Mouse (Mus musculus) neural tube, embryonic 14.5 days (tissue): ENCODE data around the gene Cox4i2. TPM values are rescaled to one million over a fixed set of nuclear protein-coding genes. Genes with fewer than 3 reads are reported as not detected.

Experiments used
- ATAC-seq: fragments of 200-750 bp; cut with Nextera tagmentation; 2 replicates; pipeline ENCODE4 v1.8.0; 2017; ENCODE audit warnings: low read depth, mild to moderate bottlenecking, moderate TSS enrichment, moderate library complexity
- H3K27ac ChIP-seq: fragments of 300-500 bp; sonication (generic); 2 replicates; pipeline ENCODE4 v1.5.1; 2014; ENCODE audit warnings: low read depth, mild to moderate bottlenecking, control low read depth, low read length, moderate library complexity, mixed read lengths
- H3K27me3 ChIP-seq: fragments of 300-500 bp; sonication (generic); 2 replicates; pipeline ENCODE4 v1.6.1; 2014; ENCODE audit warnings: low read length; ENCODE audit not compliant: control insufficient read depth, insufficient read depth
- H3K36me3 ChIP-seq: fragments of 300-500 bp; sonication (generic); 2 replicates; pipeline ENCODE4 v1.6.1; 2014; ENCODE audit warnings: low read length, mixed read lengths; ENCODE audit not compliant: control insufficient read depth, insufficient read depth
- H3K4me1 ChIP-seq: fragments of 300-500 bp; sonication (generic); 2 replicates; pipeline ENCODE4 v1.6.1; 2014; ENCODE audit warnings: low read length; ENCODE audit not compliant: control insufficient read depth, insufficient read depth
- H3K4me2 ChIP-seq: fragments of 300-500 bp; sonication (generic); 2 replicates; pipeline ENCODE4 v1.6.1; 2014; ENCODE audit warnings: mild to moderate bottlenecking, low read depth, low read length, control low read depth
- H3K4me3 ChIP-seq: fragments of 300-500 bp; sonication (generic); 2 replicates; pipeline ENCODE4 v1.5.1; 2014; ENCODE audit warnings: low read depth, low read length, control low read depth, mixed read lengths
- H3K9ac ChIP-seq: fragments of 300-500 bp; sonication (generic); replicated peaks from 2 replicates; pipeline ENCODE4 v1.6.1; 2014; ENCODE audit warnings: low read depth, mild to moderate bottlenecking, control low read depth, low read length, mixed read lengths
- H3K9me3 ChIP-seq: fragments of 300-500 bp; sonication (generic); 2 replicates; pipeline ENCODE4 v1.6.1; 2016; ENCODE audit warnings: low read length; ENCODE audit not compliant: control insufficient read depth
- WGBS: fragments of 180-500 bp; shearing (Covaris S2); extraction: QIAGEN DNeasy Blood & Tissue Kit; methylation state at CpG from one replicate; pipeline ENCODE4 v1.1.7; 2014; 5-methylcytosine and 5-hydroxymethylcytosine counted together
- polyA plus RNA-seq: library from polyadenylated mRNA; unstranded; fragments of >200 nt; fragmentation: Nextera tagmentation; extraction: Ambion mirVana; gene quantifications from 2 replicates; pipeline ENCODE4 v1.2.1, GENCODE M21; 2014

Gene Cox4i2
- polyA plus RNA-seq, 1 experiment from 2014 or later: 4.5 TPM

DNA sequence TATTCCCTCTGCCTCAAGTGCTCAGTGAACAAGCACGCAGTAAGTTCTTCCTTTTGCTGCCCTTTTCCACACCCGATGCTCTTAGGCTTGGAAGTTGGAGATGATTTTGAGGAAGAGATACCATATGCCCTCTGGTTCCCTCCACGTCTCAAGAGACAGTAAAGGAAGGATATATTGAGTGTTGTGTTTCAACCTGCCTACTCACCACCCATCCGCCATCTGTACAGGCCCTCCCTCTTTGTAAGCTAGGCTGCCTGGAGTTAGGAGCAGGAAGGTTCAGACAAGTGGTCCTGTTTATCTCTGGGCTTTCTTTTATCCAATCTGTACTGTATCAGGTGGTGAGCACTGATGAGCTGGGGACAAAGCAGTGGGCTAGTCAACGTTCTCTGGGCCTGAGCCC, 39.4 kb downstream of the Cox4i2 start:
- no peaks in the 10 kb centered on the region for H3K27me3 ChIP-seq
- no peak overlapping the region for H3K27ac ChIP-seq
- no peaks in the 10 kb centered on the region for H3K9me3 ChIP-seq
- no peak overlapping the region for H3K4me3 ChIP-seq
- no peaks in the 10 kb centered on the region for H3K36me3 ChIP-seq
- H3K4me2 ChIP-seq: no peak overlapping the region
- H3K4me1 ChIP-seq: peaks cover 5% of the 10 kb centered on the region
- 87% methylated on average over 5 of the region's 5 CpGs for WGBS
- no peak for ATAC-seq
- H3K9ac ChIP-seq: no peak overlapping the region

DNA sequence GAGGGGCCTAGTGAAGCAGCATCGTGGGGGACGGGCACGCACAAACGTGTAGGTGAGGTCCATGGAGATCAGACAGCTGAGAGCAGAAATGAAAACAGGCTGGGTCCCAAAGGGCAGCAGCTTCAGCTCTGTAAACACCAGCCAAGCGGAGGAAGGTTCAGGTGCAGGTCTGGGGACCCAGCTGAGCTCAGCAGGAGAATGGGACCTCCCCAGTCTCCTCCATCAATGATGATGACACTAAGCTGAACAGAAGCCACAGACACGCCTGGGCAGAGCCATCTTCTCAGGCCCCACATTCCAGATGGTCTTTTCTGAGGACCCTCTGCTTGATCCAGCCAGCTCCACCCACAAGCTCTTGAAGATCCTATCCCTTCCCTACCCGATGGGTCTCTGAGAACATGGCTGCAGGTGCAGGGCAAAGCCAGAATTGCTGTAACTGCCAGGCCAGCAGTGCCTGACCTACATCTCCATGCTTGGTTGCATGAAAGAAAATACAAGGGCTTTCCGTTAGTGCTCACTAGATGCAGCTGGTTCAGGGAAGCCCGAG, 40.4 kb downstream of the Cox4i2 start:
- H3K9ac ChIP-seq: no peak overlapping the region
- 68% methylated on average over 9 of the region's 9 CpGs for WGBS
- H3K4me2 ChIP-seq: no peak overlapping the region
- no peak overlapping the region for H3K4me3 ChIP-seq
- no peaks in the 10 kb centered on the region for H3K9me3 ChIP-seq
- H3K4me1 ChIP-seq: no peaks in the 10 kb centered on the region
- H3K27ac ChIP-seq: no peak overlapping the region
- ATAC-seq: no peak
- no peaks in the 10 kb centered on the region for H3K27me3 ChIP-seq
- no peaks in the 10 kb centered on the region for H3K36me3 ChIP-seq

DNA sequence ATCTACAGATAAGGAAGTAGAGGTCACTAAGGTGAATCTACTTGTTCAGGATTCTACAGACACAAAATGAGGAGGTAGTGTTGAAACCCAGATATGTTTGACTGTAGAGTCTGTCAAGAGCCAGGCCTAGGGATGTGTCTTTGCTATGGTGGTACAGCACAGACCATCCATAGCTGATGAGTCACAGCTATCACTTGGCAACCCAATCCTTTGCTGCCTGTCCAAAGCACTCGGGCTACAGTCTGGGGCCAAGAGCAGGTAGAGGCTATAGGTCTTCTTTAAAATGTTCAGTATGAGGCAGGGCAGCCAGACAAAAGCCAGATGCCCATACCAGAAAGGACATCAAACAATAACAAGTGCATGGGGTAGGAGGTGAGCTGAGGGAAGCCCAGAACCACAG, 43.6 kb downstream of the Cox4i2 start:
- Histone ChIP-seq H3K9me3 (no peaks in the 10 kb centered on the region), H3K27me3 (no peaks in the 10 kb centered on the region), H3K9ac (no peak overlapping the region), H3K4me2 (no peak overlapping the region), H3K4me1 (no peaks in the 10 kb centered on the region), H3K27ac (no peak overlapping the region), H3K36me3 (no peaks in the 10 kb centered on the region), H3K4me3 (no peak overlapping the region)
- no peak for ATAC-seq
- WGBS: 92% methylated on average over 1 of the region's 1 CpGs

DNA sequence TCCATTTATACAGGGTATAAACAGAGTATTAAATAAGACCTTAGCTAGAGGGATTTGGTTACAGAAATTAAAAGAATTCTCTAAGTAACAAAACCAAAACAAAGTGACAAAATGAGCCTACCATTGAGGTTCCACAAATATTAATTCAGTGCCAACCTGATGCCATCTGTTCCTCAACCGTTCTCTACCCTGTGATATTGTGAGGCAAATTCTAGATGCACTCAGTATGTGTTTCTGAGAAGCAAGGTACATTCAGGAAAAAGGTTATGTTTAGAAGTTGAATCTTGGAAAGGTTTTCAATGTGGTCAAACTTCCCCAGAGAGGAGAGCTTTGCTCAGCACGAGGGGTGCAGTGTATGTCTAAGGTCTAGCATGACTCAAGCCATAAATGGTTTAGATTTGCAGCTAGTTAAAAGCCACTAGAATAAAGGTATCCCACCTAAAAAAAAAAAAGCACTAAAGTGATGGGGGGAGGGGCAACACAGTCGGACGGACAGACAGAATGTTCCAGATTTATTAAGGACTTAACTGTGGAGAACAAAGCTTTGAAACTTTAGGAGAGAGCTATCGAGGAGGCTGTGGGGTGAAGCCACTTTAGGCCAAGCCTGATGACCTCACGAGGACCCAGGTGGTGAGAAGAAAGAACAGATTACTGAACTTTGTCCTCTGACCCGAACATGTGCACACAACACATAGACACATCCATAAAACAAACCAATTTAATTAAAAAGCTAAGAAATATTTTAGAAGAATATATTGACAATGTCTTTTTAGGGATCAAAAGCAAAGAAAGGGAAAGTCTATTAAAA, 46.2 kb downstream of the Cox4i2 start:
- Histone ChIP-seq H3K4me2 (no peak overlapping the region), H3K4me3 (no peak overlapping the region), H3K27me3 (no peaks in the 10 kb centered on the region), H3K9ac (no peak overlapping the region), H3K9me3 (no peaks in the 10 kb centered on the region), H3K27ac (no peak overlapping the region), H3K36me3 (no peaks in the 10 kb centered on the region), H3K4me1 (peaks cover 7% of the 10 kb centered on the region; the same call in 1 of the 2 replicates)
- no peak for ATAC-seq
- WGBS: 66% methylated on average over 7 of the region's 7 CpGs

DNA sequence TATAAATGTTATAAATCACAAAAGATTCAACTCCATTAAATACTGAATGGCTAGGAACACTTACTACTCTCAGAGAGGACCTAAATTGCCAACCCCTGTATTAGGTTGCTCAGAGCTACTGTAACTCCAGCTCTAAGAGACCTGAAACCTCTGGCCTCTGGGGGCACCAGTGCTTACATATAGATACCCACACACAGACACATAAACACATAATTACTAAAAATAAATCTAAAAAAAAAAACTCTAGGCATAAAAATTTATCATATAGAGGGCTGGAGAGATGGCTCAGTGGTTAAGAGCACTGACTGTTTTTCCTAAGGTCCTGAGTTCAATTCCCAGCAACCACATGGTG, 46.8 kb downstream of the Cox4i2 start:
- no peak overlapping the region for H3K4me2 ChIP-seq
- no peaks in the 10 kb centered on the region for H3K36me3 ChIP-seq
- no peaks in the 10 kb centered on the region for H3K9me3 ChIP-seq
- no peaks in the 10 kb centered on the region for H3K27me3 ChIP-seq
- H3K4me3 ChIP-seq: no peak overlapping the region
- H3K27ac ChIP-seq: no peak overlapping the region
- no peak overlapping the region for H3K9ac ChIP-seq
- no peak for ATAC-seq
- peaks cover 7% of the 10 kb centered on the region; the same call in 1 of the 2 replicates for H3K4me1 ChIP-seq

DNA sequence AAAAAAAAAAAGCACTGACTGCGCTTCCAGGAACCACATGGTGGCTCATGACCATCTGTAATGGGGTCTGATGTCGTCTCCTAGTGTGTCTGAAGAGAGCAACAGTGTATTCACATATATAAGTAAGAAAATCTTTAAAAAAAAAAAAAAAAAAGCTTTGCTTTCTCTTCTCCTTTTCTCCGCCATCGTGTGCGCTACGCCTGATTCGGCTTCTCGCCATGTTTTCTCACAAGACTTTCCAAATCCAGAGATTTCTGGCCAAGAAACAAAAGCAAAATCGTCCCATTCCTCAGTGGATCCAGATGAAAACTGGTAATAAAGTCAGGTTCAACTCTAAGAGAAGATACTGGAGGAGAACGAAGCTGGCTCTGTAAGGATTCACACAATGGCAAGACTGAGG, 48.3 kb downstream of the Cox4i2 start:
- ATAC-seq: no peak
- 91% methylated on average over 10 of the region's 10 CpGs for WGBS

DNA sequence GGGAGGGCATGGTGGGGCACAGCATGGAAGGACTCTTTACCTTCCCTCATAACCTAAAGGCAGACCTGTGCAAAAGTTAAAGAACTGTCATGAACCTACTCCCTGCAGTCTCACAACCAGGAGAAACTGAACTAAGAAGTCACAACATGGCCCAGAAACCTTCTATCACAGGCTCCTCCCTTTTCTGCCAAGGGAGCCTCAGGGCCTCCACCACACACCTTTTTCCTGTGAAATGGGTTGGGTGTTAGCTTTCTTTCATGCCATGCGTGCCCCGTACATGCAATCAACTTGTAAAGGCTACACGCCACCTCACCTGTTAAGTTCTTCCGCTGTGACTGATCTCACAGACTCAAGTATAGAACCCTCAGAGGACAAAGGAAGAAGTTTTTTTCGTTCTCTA, 49.1 kb downstream of the Cox4i2 start:
- no peak overlapping the region for H3K4me3 ChIP-seq
- no peaks in the 10 kb centered on the region for H3K36me3 ChIP-seq
- no peak for ATAC-seq
- no peak overlapping the region for H3K4me2 ChIP-seq
- H3K27me3 ChIP-seq: no peaks in the 10 kb centered on the region
- WGBS: 61% methylated on average over 5 of the region's 5 CpGs
- H3K9me3 ChIP-seq: no peaks in the 10 kb centered on the region
- H3K27ac ChIP-seq: no peak overlapping the region
- H3K4me1 ChIP-seq: peaks cover 7% of the 10 kb centered on the region; the same call in 1 of the 2 replicates
- no peak overlapping the region for H3K9ac ChIP-seq

More for the DNA sequence above, 48.3 kb downstream of the Cox4i2 start:
- Histone ChIP-seq H3K4me2 (no peak overlapping the region), H3K4me1 (peaks cover 7% of the 10 kb centered on the region; the same call in 1 of the 2 replicates), H3K4me3 (no peak overlapping the region), H3K27ac (no peak overlapping the region), H3K9ac (no peak overlapping the region), H3K9me3 (no peaks in the 10 kb centered on the region), H3K27me3 (no peaks in the 10 kb centered on the region), H3K36me3 (no peaks in the 10 kb centered on the region)

DNA sequence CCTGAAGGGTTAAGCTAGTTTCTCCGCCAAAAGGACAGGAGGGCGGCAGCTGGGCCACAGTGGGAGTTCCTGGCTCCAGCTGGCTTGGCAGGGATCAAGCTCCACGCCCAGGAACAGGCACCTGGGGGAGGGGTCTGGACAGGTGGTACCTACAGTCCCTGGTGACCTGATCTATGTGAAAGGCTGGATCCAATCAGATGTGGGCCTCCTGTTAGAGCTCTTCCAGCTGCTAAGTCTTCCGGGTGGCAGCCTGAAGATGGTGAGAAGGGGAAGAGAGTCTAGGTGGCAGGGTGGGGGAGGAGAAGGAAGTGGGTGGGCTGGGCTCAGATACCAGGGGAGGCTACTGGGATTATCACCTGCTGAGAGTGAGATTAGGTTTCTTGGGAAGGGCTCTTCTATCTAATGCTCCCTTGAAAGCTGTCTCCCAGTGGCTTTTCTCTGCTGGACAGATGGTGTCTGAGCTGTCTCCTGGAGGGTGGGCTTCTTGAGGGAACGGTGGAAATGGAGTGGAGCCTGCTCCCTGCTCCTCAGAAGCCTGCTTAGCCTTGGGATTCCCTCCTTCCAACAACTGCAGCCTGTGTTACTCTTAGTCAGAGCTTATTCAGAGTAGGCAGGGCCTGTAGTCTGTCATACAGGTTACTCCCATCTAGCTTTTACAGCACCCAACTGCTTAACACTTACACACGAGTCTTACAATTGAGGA, 50.6 kb downstream of the Cox4i2 start:
- WGBS: 7% methylated on average over 6 of the region's 6 CpGs
- peaks cover 7% of the 10 kb centered on the region; the same call in 1 of the 2 replicates for H3K4me1 ChIP-seq
- no peak overlapping the region for H3K9ac ChIP-seq
- H3K9me3 ChIP-seq: no peaks in the 10 kb centered on the region
- H3K27me3 ChIP-seq: no peaks in the 10 kb centered on the region
- H3K4me2 ChIP-seq: no peak overlapping the region
- no peak overlapping the region for H3K4me3 ChIP-seq
- no peak overlapping the region for H3K27ac ChIP-seq
- ATAC-seq: no peak
- H3K36me3 ChIP-seq: no peaks in the 10 kb centered on the region

DNA sequence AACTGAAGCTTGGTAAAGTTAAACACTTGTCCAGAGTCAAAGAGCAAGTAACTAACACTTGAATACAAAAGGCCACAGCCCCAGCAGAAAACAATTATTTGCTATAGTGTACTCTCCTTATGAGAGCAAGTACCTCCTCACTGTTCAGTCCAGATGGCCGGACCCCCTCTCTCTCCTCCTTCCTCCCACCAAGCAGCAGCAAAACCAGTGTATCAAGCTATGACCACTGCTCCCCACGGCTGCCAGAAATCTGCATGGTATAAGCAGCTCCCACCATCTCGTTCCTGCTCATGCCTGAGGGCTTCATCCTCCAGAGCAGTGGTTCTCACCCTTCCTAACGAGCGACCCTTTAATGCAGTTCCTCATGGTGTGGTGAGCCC, 51.1 kb downstream of the Cox4i2 start:
- 39% methylated on average over 5 of the region's 5 CpGs for WGBS

More for the DNA sequence above, 51.1 kb downstream of the Cox4i2 start:
- H3K9me3 ChIP-seq: no peaks in the 10 kb centered on the region
- H3K4me2 ChIP-seq: no peak overlapping the region
- H3K4me1 ChIP-seq: peaks cover 7% of the 10 kb centered on the region; the same call in 1 of the 2 replicates
- H3K36me3 ChIP-seq: no peaks in the 10 kb centered on the region
- H3K27ac ChIP-seq: no peak overlapping the region
- no peaks in the 10 kb centered on the region for H3K27me3 ChIP-seq
- H3K4me3 ChIP-seq: no peak overlapping the region
- no peak for ATAC-seq
- H3K9ac ChIP-seq: no peak overlapping the region
